Mouse (Mus musculus) G1E (cell line): ENCODE results near the gene Olfr149.

Source experiments
- CTCF ChIP-seq: IDR thresholded peaks from 2 replicates; pipeline ENCODE4 v1.5.1; 2012; ENCODE audit warnings: low read depth, low read length, inconsistent platforms, mixed read lengths
- GATA1 ChIP-seq: IDR thresholded peaks from 2 replicates; pipeline ENCODE4 v1.6.1; 2012; ENCODE audit warnings: borderline replicate concordance, low read length, inconsistent platforms, mixed read lengths
- POLR2AphosphoS5 ChIP-seq: IDR thresholded peaks from 2 replicates; pipeline ENCODE4 v1.6.1; 2012; ENCODE audit warnings: low read depth, low read length, inconsistent platforms; ENCODE audit not compliant: insufficient replicate concordance

DNA sequence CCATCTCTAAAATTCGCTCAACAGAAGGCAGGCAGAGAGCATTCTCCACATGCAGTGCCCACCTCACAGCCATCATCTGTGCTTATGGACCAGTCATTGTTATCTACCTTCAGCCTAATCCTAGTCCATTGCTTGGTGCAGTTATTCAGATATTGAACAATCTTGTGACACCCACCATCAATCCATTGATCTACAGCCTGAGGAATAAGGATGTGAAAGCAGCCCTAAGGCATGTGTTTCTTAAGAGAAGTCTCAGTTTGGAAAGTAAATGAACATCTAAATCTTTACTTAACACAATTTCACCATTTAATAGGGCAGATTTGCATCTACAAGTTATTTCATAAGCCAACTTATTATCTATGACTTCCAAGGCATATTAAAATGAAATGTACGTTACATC lies 37.2 kb downstream of the Olfr149 start:
- no peak for TF ChIP-seq CTCF
- TF ChIP-seq POLR2AphosphoS5 = no peak
- no peak for TF ChIP-seq GATA1
